Mouse (Mus musculus) hindbrain, embryonic 10.5 days (tissue): ENCODE data around the gene Cavin2. TPM values are rescaled to one million over a fixed set of nuclear protein-coding genes. Genes with fewer than 3 reads are reported as not detected.

ENCODE experiments used
- DNase-seq: peaks from one replicate; pipeline ENCODE4 v3.0.0-alpha.2; 2017; ENCODE audit warnings: low spot score
- H3K27ac ChIP-seq: fragments of 300-500 bp; sonication (generic); 2 replicates; pipeline ENCODE4 v1.5.1; 2016; ENCODE audit warnings: mild to moderate bottlenecking, moderate library complexity
- H3K27me3 ChIP-seq: fragments of 300-500 bp; sonication (generic); 2 replicates; pipeline ENCODE4 v1.6.1; 2016; ENCODE audit warnings: mild to moderate bottlenecking; ENCODE audit not compliant: poor library complexity, insufficient read depth, severe bottlenecking
- H3K36me3 ChIP-seq: fragments of 300-500 bp; sonication (generic); 2 replicates; pipeline ENCODE4 v1.6.1; 2016; ENCODE audit warnings: mild to moderate bottlenecking, moderate library complexity
- H3K4me1 ChIP-seq: fragments of 300-500 bp; sonication (generic); replicated peaks from 2 replicates; pipeline ENCODE4 v1.6.1; 2016; ENCODE audit warnings: mild to moderate bottlenecking
- H3K4me3 ChIP-seq: fragments of 300-500 bp; sonication (generic); 2 replicates; pipeline ENCODE4 v1.5.1; 2016; ENCODE audit warnings: mild to moderate bottlenecking, moderate library complexity
- H3K9me3 ChIP-seq: fragments of 300-500 bp; sonication (generic); 2 replicates; pipeline ENCODE4 v1.6.1; 2016; ENCODE audit warnings: mild to moderate bottlenecking, moderate library complexity
- WGBS: fragments of 180-500 bp; shearing (Covaris S2); methylation state at CpG from one replicate; pipeline ENCODE4 v1.1.7; 2016; 5-methylcytosine and 5-hydroxymethylcytosine counted together
- polyA plus RNA-seq: library from polyadenylated mRNA; unstranded; fragments of >200 nt; fragmentation: Nextera tagmentation; extraction: Ambion mirVana; gene quantifications from 2 replicates; pipeline ENCODE4 v1.2.1, GENCODE M21; 2016

Cavin2 gene
- polyA plus RNA-seq, 1 experiment from 2014 or later: 3.5 TPM

GRCm38 (mm10) chr1:51333557-51334285 lies 44.8 kb downstream of the Cavin2 start:
- peak; percentile 85 for DNase-seq
- no peaks in the 10 kb centered on the region for H3K36me3 ChIP-seq
- H3K27ac ChIP-seq: peak overlapping the region; percentile 77
- no peaks in the 10 kb centered on the region for H3K27me3 ChIP-seq
- 28% methylated on average over 18 of the region's 18 CpGs for WGBS
- peak overlapping the region; percentile 39 for H3K4me3 ChIP-seq
- H3K4me1 ChIP-seq: peaks cover 9% of the 10 kb centered on the region; the same call in 1 of the 2 replicates
- H3K9me3 ChIP-seq: no peaks in the 10 kb centered on the region

GRCm38 (mm10) chr1:51334289-51334688 lies 45.4 kb downstream of the Cavin2 start:
- Histone ChIP-seq H3K27me3 (no peaks in the 10 kb centered on the region), H3K4me3 (no peak overlapping the region), H3K9me3 (no peaks in the 10 kb centered on the region), H3K4me1 (peaks cover 9% of the 10 kb centered on the region; the same call in 1 of the 2 replicates), H3K27ac (peak overlapping the region; percentile 63; the same call in 1 of the 2 replicates), H3K36me3 (no peaks in the 10 kb centered on the region)
- WGBS: 37% methylated on average over 6 of the region's 6 CpGs
- DNase-seq: no peak

- WGBS: 90% methylated on average over 2 of the region's 2 CpGs
- DNase-seq: no peak
- H3K4me1 ChIP-seq: peaks cover 9% of the 10 kb centered on the region; the same call in 1 of the 2 replicates
- H3K27ac ChIP-seq: no peak overlapping the region
- no peaks in the 10 kb centered on the region for H3K9me3 ChIP-seq
- no peaks in the 10 kb centered on the region for H3K36me3 ChIP-seq
- H3K4me3 ChIP-seq: no peak overlapping the region
- H3K27me3 ChIP-seq: no peaks in the 10 kb centered on the region
Measured at GRCm38 (mm10) chr1:51335081-51335480, 46.2 kb downstream of the Cavin2 start.

GRCm38 (mm10) chr1:51344160-51344559 lies 55.2 kb downstream of the Cavin2 start:
- H3K4me1 ChIP-seq: no peaks in the 10 kb centered on the region
- no peaks in the 10 kb centered on the region for H3K36me3 ChIP-seq
- no peak overlapping the region for H3K4me3 ChIP-seq
- no peak overlapping the region for H3K27ac ChIP-seq
- H3K9me3 ChIP-seq: no peaks in the 10 kb centered on the region
- no peaks in the 10 kb centered on the region for H3K27me3 ChIP-seq
- no peak for DNase-seq
- WGBS: 83% methylated on average over 3 of the region's 3 CpGs

GRCm38 (mm10) chr1:51347596-51347995 lies 58.7 kb downstream of the Cavin2 start:
- DNase-seq: no peak
- WGBS: 89% methylated on average over 3 of the region's 3 CpGs
- H3K27me3 ChIP-seq: no peaks in the 10 kb centered on the region
- H3K36me3 ChIP-seq: no peaks in the 10 kb centered on the region
- no peaks in the 10 kb centered on the region for H3K9me3 ChIP-seq
- no peak overlapping the region for H3K27ac ChIP-seq
- 0 out of 2 replicates have a peak, but pooled peaks cover 5% of the 10 kb centered on the region for H3K4me1 ChIP-seq
- H3K4me3 ChIP-seq: no peak overlapping the region

- H3K4me1 ChIP-seq: 0 out of 2 replicates have a peak, but pooled peaks cover 5% of the 10 kb centered on the region
- H3K4me3 ChIP-seq: no peak overlapping the region
- 90% methylated on average over 7 of the region's 7 CpGs for WGBS
- no peaks in the 10 kb centered on the region for H3K9me3 ChIP-seq
- no peak overlapping the region for H3K27ac ChIP-seq
- H3K27me3 ChIP-seq: no peaks in the 10 kb centered on the region
- no peak for DNase-seq
- no peaks in the 10 kb centered on the region for H3K36me3 ChIP-seq
Measured at GRCm38 (mm10) chr1:51348631-51349030, 59.7 kb downstream of the Cavin2 start.

- no peak for DNase-seq
- H3K36me3 ChIP-seq: no peaks in the 10 kb centered on the region
- no peaks in the 10 kb centered on the region for H3K9me3 ChIP-seq
- H3K4me1 ChIP-seq: 0 out of 2 replicates have a peak, but pooled peaks cover 5% of the 10 kb centered on the region
- H3K27me3 ChIP-seq: no peaks in the 10 kb centered on the region
- 62% methylated on average over 7 of the region's 7 CpGs for WGBS
- H3K27ac ChIP-seq: no peak overlapping the region
- H3K4me3 ChIP-seq: no peak overlapping the region
Measured at GRCm38 (mm10) chr1:51349291-51349967, 60.5 kb downstream of the Cavin2 start.

Other genes starting within 250 kb of the Cavin2 start
- 6.2 and 10.2 TPM in 2 replicates for gene Nabp1, start 189.3 kb downstream of the Cavin2 start, polyA plus RNA-seq